Mouse (Mus musculus) hematopoietic stem cell, adult 5-6 weeks (primary cell): ENCODE measurements at regions not wholly inside any gene's neighbourhood (a gene's known extent, or its start where the extent isn't known, plus 50 kb on each side); places are given as distances from the start of the nearest gene placed in this dataset.

Experiments
- ATAC-seq, 2 experiments: fragments of 125-278 bp in 1 of 2; replicated peaks in 1 of 2; 2 replicates each; pipeline ENCODE4 v1.8.0; 2016 to 2017; ENCODE audit warnings: inconsistent platforms in 2 of 2, mild to moderate bottlenecking in 2 of 2, moderate number of reproducible peaks in 2 of 2, low read depth in 1 of 2, moderate TSS enrichment in 1 of 2; ENCODE audit not compliant: low FRiP score in 2 of 2, poor library complexity in 2 of 2, severe bottlenecking in 2 of 2, insufficient read depth in 1 of 2, low TSS enrichment in 1 of 2

DNA sequence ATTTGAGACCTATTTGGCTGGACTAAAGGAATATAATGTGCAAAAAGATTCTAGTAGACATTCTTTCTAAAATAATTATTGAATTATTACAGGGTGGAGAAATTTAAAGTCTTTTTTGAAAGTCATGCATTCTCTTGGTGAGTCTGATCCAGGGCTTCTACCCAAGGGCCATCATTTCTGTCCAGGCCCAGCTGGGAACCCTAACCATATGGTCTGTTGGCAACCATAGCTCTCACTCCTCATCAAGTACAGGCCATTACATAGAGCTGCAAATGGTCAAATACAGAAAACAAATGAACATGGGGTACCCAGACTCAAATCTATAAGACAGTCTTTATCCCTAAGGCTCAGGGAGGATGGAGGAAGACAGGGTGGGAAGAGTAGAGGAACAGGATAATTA, 158.4 kb downstream of the Ankrd50 start:
- ATAC-seq, result no peak

- no peak for ATAC-seq
Measured at GRCm38 (mm10) chr3:38324663-38325062, 160.0 kb downstream of the Ankrd50 start.

DNA sequence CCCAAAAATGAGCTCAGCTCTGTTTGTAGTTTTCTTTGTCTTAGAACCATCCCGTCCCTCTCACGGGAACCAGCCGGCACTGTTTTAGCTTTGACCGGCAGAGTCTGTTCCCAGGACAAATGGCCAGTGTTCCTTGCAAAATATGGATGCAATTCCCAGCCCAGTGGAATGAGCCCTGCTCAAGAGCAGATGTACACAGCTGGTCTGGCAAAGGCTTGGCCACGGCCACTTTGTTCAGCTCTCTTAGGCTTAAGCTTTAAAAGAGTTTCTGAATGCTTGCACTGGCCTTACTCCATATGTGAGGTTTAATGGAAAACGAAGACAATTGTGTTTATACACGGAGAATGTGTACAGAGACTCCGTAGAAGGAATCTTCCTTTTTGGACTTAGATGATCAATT, 162.2 kb downstream of the Ankrd50 start:
- ATAC-seq, result no peak

GRCm38 (mm10) chr3:38321620-38322019, 163.0 kb downstream of the Ankrd50 start:
- no peak for ATAC-seq

DNA sequence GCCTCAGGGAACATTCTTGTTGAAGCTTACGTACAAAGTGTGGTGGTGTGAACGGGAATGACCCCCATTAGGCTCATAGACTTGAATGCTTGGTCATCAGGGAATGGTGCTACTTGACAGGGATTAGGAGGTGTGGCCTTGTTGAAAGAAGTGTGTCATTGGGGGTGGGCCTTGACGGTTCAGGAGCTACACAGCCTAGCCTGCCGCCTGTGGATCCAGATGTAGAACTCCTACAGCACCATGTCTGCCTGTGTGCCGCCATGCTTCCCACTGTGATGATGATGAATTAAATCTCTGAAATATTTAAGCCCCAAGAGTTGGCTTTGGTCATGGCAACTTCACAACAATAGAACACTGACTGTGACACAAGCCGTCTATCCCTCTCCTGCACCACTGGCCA, 163.6 kb downstream of the Ankrd50 start:
- no peak for ATAC-seq

- no peak for ATAC-seq
Measured at GRCm38 (mm10) chr3:38312834-38313233, 171.8 kb downstream of the Ankrd50 start.

- ATAC-seq, result no peak
Measured at GRCm38 (mm10) chr3:38312121-38312520, 172.5 kb downstream of the Ankrd50 start.

- no peak for ATAC-seq
Measured at GRCm38 (mm10) chr3:38299898-38300751, 184.5 kb downstream of the Ankrd50 start.

DNA sequence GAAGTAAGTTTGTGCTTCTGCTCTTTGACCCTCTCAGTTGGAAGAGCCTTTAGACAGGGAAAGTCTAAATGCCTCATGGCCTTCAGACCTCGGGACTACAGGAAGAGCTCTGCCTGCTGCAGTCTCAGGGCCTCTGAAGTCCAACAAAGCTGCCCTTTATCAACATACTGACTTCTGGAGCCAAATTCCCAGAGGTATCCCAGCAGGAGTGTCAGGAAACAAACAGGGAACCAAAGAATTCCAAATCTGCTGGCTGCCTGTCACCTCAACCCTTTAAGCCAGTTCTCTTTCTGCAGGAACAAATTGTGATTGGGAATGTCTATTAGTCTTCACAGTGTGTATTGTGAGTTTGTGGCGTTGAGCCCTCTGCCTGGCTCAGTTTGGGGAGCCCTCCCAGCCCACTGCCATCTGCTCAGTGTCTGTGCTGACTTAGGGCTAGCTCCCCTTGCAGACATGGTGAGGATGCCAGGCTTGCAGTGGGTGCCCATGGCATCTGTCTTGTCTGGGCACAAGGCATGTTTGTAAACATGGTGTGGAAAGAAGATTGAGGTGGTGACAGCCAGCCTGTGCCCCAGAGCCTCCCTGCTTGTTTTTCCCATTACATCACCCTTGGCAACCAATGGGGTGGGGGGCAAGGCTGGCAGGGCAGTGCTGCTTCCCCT, 185.3 kb downstream of the Ankrd50 start:
- no peak; a peak in 1 of 4 replicates for ATAC-seq

DNA sequence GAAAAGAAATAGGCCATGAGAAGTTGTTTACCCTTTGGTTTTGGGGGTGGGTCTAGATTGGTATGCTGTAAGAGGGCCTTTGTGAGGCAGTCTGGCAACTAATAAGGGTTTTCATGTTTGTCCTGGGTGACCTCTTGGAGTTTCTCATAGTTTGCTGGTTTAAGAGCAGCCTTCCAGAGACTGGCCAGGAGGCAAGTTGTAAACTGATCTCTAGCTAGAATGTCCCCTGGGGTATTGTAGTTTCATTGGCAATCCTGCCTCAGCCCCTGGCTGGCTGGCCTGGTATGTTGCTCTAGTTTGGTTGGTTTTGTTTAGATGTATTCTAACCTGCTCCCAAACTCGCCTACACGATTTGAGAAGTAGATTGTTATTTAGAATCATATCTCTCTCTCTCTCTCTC, 187.1 kb downstream of the Ankrd50 start:
- ATAC-seq, result no peak

GRCm38 (mm10) chr3:38289062-38289461, 195.6 kb downstream of the Ankrd50 start:
- ATAC-seq, result no peak

DNA sequence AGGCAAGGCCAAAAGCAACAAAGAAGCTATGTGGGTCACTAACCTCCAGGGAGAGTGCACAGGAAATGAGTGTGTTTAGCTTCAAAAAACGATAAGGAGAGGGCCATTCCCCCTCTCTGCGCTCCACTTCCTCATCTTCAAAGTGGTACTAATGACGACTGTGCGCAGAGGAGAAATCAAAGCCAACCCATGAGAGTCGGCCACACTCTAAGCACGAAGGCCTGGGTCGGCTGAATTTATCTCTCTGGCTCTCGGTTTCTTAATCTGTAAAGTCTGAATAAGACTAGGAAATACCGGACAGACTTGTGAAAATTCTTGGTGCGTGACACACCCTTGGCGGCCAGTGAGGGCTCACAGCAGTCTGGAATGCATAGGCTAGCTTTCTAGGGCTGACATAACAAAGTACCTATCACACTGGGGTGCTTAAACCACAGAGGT, 200.9 kb downstream of the Ankrd50 start:
- peak; percentile 93 to 96 for ATAC-seq

GRCm38 (mm10) chr3:38282891-38283290, 201.8 kb downstream of the Ankrd50 start:
- ATAC-seq, result no peak

DNA sequence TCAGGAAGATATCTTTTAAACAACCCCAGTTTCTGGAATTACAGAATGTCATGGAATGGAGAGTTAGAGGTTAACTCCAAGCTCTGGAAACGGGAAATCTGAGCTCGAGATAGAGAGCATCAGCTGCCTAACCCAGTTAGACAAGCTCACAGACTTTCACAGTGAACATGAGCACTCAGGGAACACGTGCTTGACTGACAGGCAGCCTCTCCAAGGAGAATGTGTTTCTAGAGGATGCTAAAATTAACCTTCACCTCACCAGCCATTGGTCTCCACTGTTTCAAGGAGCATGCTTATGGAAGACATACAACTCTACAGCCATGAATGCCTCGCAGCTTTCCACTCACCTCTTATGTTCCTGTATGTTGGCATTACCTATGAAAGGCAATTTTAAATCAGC, 203.0 kb downstream of the Ankrd50 start:
- ATAC-seq, result no peak

DNA sequence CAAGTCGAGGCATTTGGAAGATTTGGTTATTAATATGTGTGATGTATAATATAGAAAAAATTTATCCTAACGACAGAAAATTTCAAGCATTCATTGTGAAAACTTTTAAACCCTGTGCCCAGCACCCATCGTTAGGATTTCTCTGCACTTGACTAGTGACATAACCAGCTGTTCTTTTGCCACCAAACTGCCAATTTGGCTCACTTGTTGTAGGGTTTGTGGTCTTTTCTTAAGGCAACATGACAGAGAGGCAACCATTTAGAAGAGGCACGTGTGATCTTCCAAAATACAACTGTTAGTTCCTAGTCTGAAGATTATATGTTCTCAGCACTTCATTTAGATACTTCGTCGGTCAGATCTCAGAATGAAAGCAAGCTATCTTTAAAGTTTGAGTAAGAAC, 203.8 kb downstream of the Ankrd50 start:
- ATAC-seq, result no peak

GRCm38 (mm10) chr3:38280105-38280504, 204.5 kb downstream of the Ankrd50 start:
- no peak for ATAC-seq

GRCm38 (mm10) chr3:38276948-38277504, 207.6 kb downstream of the Ankrd50 start:
- no peak for ATAC-seq

DNA sequence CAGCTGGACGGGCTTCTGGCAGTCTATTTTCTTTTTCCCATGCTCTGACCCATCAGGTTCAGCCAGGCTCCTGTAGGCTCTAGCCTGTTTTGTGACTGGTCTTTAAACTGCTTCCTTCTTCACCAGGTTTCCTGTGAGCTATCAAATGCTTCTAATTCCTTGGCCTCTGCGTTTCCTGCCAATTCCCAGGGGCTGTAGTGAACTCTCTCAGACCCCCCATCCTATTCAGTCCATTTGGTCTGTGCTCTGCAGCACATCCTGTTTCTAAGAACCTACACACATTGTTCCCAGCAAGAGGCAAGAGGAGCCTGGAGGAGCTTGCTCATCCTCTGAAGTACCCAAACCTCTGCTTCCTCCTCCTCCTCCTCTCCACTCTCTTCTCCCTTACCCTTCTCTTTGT, 209.3 kb downstream of the Ankrd50 start:
- ATAC-seq, result no peak
